Mouse (Mus musculus): ENCODE data around the gene Ppdpf. TPM values are rescaled to one million over a fixed set of nuclear protein-coding genes. Genes with fewer than 3 reads are reported as not detected.
A peak's percentile ranks its signal among the peaks of the same experiment; 100 is the strongest.

Gene Ppdpf
- total RNA-seq, 2 experiments from 2014 or later = 91.2 to 93.3 TPM

DNA sequence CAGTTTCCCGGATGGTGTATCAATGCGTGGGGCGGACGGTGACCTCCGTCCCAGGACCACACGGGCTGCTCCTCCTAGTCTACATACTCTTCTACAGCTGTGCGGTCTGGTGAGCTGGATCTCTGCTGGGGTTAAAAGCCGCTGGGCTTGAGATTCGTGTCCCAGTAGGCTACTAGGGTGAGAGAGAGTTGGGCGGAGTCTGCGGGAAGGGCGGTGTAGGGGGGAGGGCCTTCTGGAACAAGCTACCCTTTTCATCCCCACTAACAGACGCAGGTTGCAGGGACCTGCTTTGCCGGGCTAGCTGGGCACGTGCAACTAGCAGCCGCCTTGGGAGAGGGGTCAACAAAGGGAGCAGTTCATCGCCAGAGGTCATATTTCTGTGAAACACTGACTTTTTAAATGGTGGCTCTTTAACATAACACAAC lies 26.0 kb downstream of the Ppdpf start, which contains the start of gene Srms:
Srms (minus strand) TSS at position 165 of the 425 bp plus-strand sequence.
- no peak for DNase-seq (ENCODE audit: low spot score in 2 of 2)

DNA sequence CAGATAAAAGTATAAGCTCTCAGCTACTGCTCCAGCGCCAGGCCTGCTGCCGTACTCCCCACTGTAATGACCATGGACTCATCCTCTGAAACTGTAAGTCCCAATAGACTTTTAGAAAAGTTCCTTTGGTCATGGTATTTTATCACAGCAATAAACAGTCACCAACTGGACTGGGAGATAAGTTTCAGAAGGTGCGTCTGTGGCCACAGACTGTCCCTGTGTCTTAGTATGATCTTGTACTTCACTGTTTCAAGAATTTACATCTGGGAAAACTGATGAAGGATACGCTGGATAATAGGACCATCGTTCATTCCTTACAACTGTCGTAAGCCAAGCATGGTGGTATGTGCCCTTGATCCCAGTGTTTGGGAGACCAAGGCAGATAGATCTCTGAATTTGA lies 29.0 kb downstream of the Ppdpf start:
- no peak for DNase-seq (ENCODE audit: low spot score in 2 of 2)

GRCm38 (mm10) chr2:181218881-181219485 lies 31.9 kb downstream of the Ppdpf start:
- no peak for DNase-seq (ENCODE audit: low spot score in 2 of 2)

- DNase-seq (ENCODE audit: low spot score in 2 of 2) = peak; percentile 33 to 55
These were observed 32.6 kb downstream of the Ppdpf start, which contains the start of gene Fndc11 for GRCm38 (mm10) chr2:181219538-181220216. Fndc11 (plus strand) TSS chr2:181220013.

DNA sequence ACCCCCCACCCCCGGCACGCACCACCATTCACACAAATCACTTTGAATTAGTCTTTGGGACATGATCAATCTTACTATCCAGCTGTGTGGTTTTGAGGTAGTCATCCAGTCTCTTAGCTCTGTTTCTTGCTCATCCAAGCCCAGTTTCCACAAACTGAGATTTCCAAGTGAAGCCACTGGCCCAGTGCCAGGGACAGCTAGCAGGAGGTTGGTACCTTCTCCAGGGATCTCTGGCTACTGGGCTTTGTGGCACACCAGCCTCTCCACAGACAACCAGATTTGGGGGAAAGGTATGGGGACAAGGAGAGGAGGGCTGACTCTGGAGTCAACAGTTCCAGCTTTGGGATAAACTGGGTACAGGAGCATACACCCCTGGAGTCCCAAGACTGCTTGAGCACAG lies 33.3 kb downstream of the Ppdpf start:
- no peak for DNase-seq (ENCODE audit: low spot score in 2 of 2)

- DNase-seq (ENCODE audit: low spot score in 2 of 2) = no peak
These were observed 37.9 kb downstream of the Ppdpf start for GRCm38 (mm10) chr2:181224994-181225393.

GRCm38 (mm10) chr2:181227122-181227521 lies 40.1 kb downstream of the Ppdpf start:
- DNase-seq (ENCODE audit: low spot score in 2 of 2) = no peak

- no peak for DNase-seq (ENCODE audit: low spot score in 2 of 2)
These were observed 41.3 kb downstream of the Ppdpf start for GRCm38 (mm10) chr2:181228335-181228734.

- no peak for DNase-seq (ENCODE audit: low spot score in 2 of 2)
These were observed 44.1 kb downstream of the Ppdpf start for GRCm38 (mm10) chr2:181231171-181231570.

- DNase-seq (ENCODE audit: low spot score in 2 of 2) = no peak
These were observed 46.4 kb downstream of the Ppdpf start for GRCm38 (mm10) chr2:181233443-181233842.

- no peak for DNase-seq (ENCODE audit: low spot score in 2 of 2)
These were observed 47.6 kb downstream of the Ppdpf start for GRCm38 (mm10) chr2:181234680-181235079.

DNA sequence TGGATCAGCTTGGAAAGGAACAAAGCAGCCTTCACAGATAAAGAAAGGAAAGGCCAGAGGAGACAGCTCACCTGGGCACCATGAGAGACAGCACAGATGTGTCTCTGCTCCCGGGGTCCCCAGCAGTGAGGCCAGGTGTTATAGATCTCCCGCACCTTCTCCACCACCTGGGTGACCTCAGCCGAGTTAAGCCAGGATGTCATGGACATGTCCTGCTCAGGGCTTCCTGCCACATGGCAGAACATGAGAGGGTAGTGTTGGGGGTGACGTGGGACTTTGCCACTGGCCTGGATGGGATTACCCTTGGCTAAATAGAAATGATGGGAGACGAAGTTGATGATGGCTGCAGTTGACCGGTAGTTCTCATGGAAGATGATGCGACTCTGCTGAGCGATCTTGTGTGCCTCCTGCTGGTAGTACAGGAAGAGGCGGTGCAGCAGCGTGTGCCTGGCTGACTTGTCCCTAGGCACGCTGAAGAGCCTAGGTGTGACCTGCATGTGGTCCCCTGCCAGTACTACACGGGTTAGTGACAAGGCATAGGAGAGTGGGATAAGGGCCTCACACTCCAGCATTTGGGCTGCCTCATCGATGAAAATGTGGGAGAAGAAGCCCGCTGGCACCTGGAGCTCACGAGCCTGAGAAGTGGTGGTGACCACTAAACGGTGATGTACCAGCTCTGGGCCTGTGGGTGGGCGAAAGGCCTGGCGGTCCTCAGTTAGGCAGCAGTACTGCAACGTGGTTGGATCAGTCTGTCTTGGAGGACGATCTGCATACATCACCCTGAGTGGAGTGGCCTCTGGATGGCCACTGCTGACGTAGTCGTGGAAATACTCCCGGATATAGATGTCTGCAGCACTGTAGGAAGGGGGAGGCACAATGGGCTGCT lies 48.9 kb downstream of the Ppdpf start:
- DNase-seq (ENCODE audit: low spot score in 2 of 2) = no peak

DNA sequence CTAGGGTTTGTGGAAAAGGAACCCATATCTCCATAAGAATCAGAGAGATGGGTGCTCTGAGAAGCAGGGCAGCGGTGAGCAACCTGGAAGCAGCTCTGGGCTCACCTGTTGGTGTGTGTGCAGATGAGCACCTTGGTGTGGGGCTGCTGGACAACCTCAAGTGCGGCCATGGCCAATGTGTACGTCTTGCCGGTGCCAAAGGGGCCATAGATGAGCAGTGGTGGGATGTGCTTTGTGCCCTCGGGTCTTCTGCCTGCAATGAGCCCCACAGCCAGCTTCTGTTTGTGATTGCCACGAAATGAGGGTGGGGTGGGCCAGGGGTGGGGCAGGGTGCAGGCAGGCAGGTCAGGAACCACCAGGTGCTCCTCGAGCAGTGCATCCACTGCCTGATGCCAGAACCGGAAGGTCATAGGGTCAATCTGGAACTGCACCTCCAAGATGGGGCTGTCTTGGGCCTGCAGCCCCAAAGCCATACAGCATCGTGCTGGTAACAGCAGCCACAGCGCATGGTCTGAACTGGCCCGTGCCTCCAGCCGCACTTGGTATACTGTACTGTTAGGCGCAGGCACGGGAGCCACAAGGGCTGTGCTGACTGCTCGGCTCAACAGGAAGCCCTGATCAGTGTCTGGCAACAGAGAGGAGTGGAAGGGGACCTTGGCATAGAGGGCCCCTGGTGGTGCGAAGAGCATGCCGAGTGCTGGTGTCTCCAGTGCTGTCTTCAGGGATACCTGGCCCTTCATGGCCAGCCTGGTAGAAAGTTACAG lies 50.4 kb downstream of the Ppdpf start:
- DNase-seq (ENCODE audit: low spot score in 2 of 2) = no peak

DNA sequence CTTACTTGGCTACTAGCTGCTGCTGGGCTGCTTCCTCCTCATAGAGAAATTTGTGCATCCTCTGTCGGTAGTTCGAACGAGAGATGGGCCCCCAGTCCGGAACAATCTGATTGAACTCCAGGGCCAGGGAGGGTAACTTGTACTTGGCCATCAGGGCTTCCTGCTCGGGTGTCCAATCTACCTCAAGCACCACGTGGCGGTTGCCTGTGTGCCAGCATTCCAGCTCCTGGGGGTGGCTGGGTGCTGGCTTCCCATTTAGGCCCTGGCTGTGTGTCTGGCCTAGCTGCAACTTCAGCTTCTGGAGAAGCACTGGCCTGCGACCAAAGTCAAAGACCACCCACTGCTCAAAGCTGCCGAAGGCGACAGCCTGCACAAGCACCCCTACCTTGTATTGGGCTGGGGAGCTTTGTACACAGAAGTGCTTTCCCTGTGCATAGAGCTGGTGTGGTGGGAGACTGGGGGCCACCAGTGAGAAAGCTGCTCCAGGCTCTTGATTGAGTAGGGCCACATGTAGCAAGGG lies 51.1 kb downstream of the Ppdpf start:
- DNase-seq (ENCODE audit: low spot score in 2 of 2) = no peak

Other genes with a start within 250 kb of the Ppdpf start
- 10 to 100 TPM in 1 of 2 experiments, 1 to 10 TPM in 1; 8.8 to 12.6 TPM for gene Nkain4, start 232.5 kb upstream of the Ppdpf start, total RNA-seq (2021)
- gene Arfgap1, start 220.0 kb upstream of the Ppdpf start, total RNA-seq (2021) = 10 to 100 TPM; 87.0 to 93.3 TPM
- 1 to 10 TPM; 5.6 to 6.3 TPM for gene Col20a1, start 200.7 kb upstream of the Ppdpf start, total RNA-seq (2021)
- 10 to 100 TPM; 11.1 to 13.6 TPM for gene Chrna4, start 143.7 kb upstream of the Ppdpf start, total RNA-seq (2021)
- 10 to 100 TPM; 12.8 to 13.5 TPM for gene Kcnq2, start 51.9 kb upstream of the Ppdpf start, total RNA-seq (2021)
- 10 to 100 TPM; 76.3 to 76.6 TPM for gene Eef1a2, start 30.2 kb upstream of the Ppdpf start, total RNA-seq (2021)
- gene Ptk6, start 15.5 kb downstream of the Ppdpf start, total RNA-seq (2021) = not detected
- gene Srms, start 25.9 kb downstream of the Ppdpf start, total RNA-seq (2021) = under 1 TPM; 0.20 to 0.85 TPM
- gene Fndc11, start 32.8 kb downstream of the Ppdpf start, total RNA-seq (2021) = under 1 TPM; 0.25 to 0.28 TPM
- gene Helz2, start 54.8 kb downstream of the Ppdpf start, total RNA-seq (2021) = 10 to 100 TPM; 16.7 to 17.1 TPM
- gene Gmeb2, start 100.8 kb downstream of the Ppdpf start, total RNA-seq (2021) = 10 to 100 TPM; 27.9 to 30.8 TPM
- 10 to 100 TPM; 32.2 to 45.5 TPM for gene Stmn3, start 127.3 kb downstream of the Ppdpf start, total RNA-seq (2021)
- 10 to 100 TPM; 65.6 to 69.4 TPM for gene Rtel1, start 132.5 kb downstream of the Ppdpf start, total RNA-seq (2021)
- 10 to 100 TPM; 37.0 to 42.4 TPM for gene Zgpat, start 177.7 kb downstream of the Ppdpf start, total RNA-seq (2021)
- 10 to 100 TPM; 43.6 to 48.9 TPM for gene Arfrp1, start 178.2 kb downstream of the Ppdpf start, total RNA-seq (2021)
- 10 to 100 TPM; 21.8 to 28.4 TPM for gene Lime1, start 192.8 kb downstream of the Ppdpf start, total RNA-seq (2021)